Mouse (Mus musculus) brain, embryonic 14.5 days (tissue): ENCODE measurements at regions not wholly inside any gene's neighbourhood (a gene's known extent, or its start where the extent isn't known, plus 50 kb on each side); places are given as distances from the start of the nearest gene placed in this dataset.
"Not testable (repeated sequence)": the region's sequence is repeated elsewhere in the genome, so short reads cannot be mapped to it uniquely, and the experiment has no call there.

ENCODE experiments used
- CTCF ChIP-seq: fragments of 200-500 bp; IDR thresholded peaks from 2 replicates; pipeline ENCODE4 v1.5.1; 2012; ENCODE audit warnings: inconsistent platforms, mild to moderate bottlenecking, moderate library complexity, borderline replicate concordance; ENCODE audit not compliant: insufficient read depth, insufficient read length; ENCODE audit errors: extremely low read depth
- POLR2A ChIP-seq: fragments of 200-500 bp; IDR thresholded peaks from 2 replicates; pipeline ENCODE4 v1.6.1; 2012; ENCODE audit warnings: mild to moderate bottlenecking, inconsistent platforms, borderline replicate concordance; ENCODE audit not compliant: poor library complexity, insufficient read depth, insufficient read length, severe bottlenecking; ENCODE audit errors: extremely low read depth

- not testable (repeated sequence) for TF ChIP-seq POLR2A, CTCF
Observed at GRCm38 (mm10) chr6:3268726-3269125, 130.6 kb downstream of the Samd9l start.
